Mouse (Mus musculus): ENCODE data around the gene Lrrc46. TPM values are rescaled to one million over a fixed set of nuclear protein-coding genes. Genes with fewer than 3 reads are reported as not detected.

Lrrc46 gene
- polyA plus RNA-seq, 1 experiment from 2014 or later, result 4.6 TPM

DNA sequence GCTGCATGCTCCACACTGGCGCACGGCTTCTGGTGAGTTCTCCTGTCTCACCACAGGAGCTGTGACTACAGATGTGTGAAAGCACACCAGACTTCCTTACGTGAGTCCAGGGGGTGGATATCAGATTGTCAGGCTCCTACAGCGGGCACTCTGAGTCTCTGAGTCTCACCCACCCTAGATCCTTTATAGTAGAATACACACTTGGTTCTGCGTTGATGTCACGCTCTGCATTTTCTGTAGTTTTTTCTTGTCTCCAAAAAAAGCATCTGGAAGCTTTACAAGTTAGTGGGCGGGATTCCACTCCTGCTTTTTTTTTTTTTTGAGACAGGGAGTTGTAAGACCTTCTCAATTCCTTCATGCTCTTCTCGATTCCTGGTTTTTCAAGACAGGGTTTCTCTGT is 3.7 kb upstream of the Lrrc46 start:
- Histone ChIP-seq H3K4me3 (no peak overlapping the region), H3K9ac (replicated peaks) (no peak overlapping the region), H3K36me3 (peaks cover 3% of the 10 kb centered on the region; the same call in 1 of the 2 replicates), H3K27ac (replicated peaks) (no peak overlapping the region), H3K27me3 (no peaks in the 10 kb centered on the region), H3K4me2 (replicated peaks) (no peak overlapping the region), H3K4me1 (peaks cover 21% of the 10 kb centered on the region), H3K9me3 (no peaks in the 10 kb centered on the region)
- 95% methylated on average over 8 of the region's 8 CpGs for WGBS
- ATAC-seq (replicated peaks), result no peak

GRCm38 (mm10) chr11:97040301-97041021 is 746 bp downstream of the Lrrc46 start:
- 0 out of 2 replicates have a peak overlapping the region, but pooled peaks have one; percentile 44 for H3K27ac ChIP-seq (replicated peaks)
- no peaks in the 10 kb centered on the region for H3K36me3 ChIP-seq
- H3K4me2 ChIP-seq (replicated peaks), result peak overlapping the region; percentile 81
- no peak for ATAC-seq (replicated peaks)
- peaks cover 21% of the 10 kb centered on the region for H3K4me1 ChIP-seq
- H3K9me3 ChIP-seq, result no peaks in the 10 kb centered on the region
- peak overlapping the region; percentile 52 for H3K9ac ChIP-seq (replicated peaks)
- WGBS, result 48% methylated on average over 12 of the region's 12 CpGs
- H3K4me3 ChIP-seq, result peak overlapping the region; percentile 84
- no peaks in the 10 kb centered on the region for H3K27me3 ChIP-seq

DNA sequence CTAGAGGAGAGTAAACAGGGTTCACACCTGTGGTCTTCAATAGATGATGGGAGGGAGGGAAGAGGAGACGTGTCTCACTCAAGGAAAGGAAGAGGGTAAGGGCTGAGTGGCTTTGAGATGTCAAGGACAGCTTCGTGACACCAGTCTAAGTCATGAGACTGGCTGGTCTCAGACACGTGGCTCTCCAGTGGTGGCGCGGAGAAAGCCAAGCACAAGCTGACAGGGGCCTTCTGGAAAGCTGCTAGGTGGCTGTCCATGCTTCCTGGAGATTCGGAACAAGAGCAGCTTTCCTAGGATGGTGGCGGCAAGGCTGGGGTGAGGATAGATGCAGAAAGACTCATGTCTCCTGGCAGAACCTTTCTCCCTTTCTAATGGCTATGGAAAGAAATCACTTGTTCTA is 2.3 kb downstream of the Lrrc46 start:
- Histone ChIP-seq H3K27me3 (no peaks in the 10 kb centered on the region), H3K9ac (replicated peaks) (no peak overlapping the region), H3K4me2 (replicated peaks) (no peak overlapping the region), H3K36me3 (no peaks in the 10 kb centered on the region), H3K4me3 (no peak overlapping the region), H3K27ac (replicated peaks) (no peak overlapping the region), H3K9me3 (no peaks in the 10 kb centered on the region), H3K4me1 (peaks cover 21% of the 10 kb centered on the region)
- ATAC-seq (replicated peaks), result no peak
- 74% methylated on average over 7 of the region's 7 CpGs for WGBS

GRCm38 (mm10) chr11:97036141-97036540 is 5.1 kb downstream of the Lrrc46 start:
- Histone ChIP-seq H3K9ac (replicated peaks) (no peak overlapping the region), H3K4me2 (replicated peaks) (no peak overlapping the region), H3K27me3 (no peaks in the 10 kb centered on the region), H3K36me3 (no peaks in the 10 kb centered on the region), H3K27ac (replicated peaks) (no peak overlapping the region), H3K9me3 (no peaks in the 10 kb centered on the region), H3K4me1 (0 out of 2 replicates have a peak, but pooled peaks cover 5% of the 10 kb centered on the region), H3K4me3 (no peak overlapping the region)
- no peak for ATAC-seq (replicated peaks)
- 85% methylated on average over 5 of the region's 5 CpGs for WGBS

DNA sequence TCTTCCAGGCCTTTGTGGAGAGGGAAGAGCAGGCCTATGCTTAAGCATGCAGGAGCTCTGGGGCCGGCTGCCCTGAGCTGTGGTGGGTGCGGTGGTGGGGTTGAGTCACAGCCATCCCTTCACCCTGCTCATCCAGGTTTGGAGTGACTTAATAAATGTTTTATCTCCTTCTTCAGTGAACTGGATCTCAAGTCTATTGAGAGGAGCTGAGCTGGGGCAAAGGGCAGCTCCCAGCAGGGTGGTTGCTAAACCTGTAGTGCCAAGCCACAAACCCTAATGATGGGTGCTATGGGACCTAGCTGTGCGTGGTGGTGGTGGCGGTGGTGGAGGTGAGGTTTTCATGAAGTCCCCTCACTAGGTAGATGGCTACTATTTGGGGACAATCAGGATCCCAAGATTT is 7.4 kb downstream of the Lrrc46 start:
- Histone ChIP-seq H3K9me3 (no peaks in the 10 kb centered on the region), H3K9ac (replicated peaks) (no peak overlapping the region), H3K4me3 (no peak overlapping the region), H3K4me1 (peaks cover 16% of the 10 kb centered on the region), H3K4me2 (replicated peaks) (no peak overlapping the region), H3K27ac (replicated peaks) (no peak overlapping the region), H3K27me3 (no peaks in the 10 kb centered on the region), H3K36me3 (no peaks in the 10 kb centered on the region)
- ATAC-seq (replicated peaks), result no peak
- 94% methylated on average over 4 of the region's 4 CpGs for WGBS

- 95% methylated on average over 4 of the region's 4 CpGs for WGBS
- Histone ChIP-seq H3K4me1 (peaks cover 16% of the 10 kb centered on the region), H3K4me3 (no peak overlapping the region), H3K27ac (replicated peaks) (no peak overlapping the region), H3K4me2 (replicated peaks) (no peak overlapping the region), H3K9ac (replicated peaks) (no peak overlapping the region), H3K9me3 (no peaks in the 10 kb centered on the region), H3K27me3 (no peaks in the 10 kb centered on the region), H3K36me3 (no peaks in the 10 kb centered on the region)
- ATAC-seq (replicated peaks), result no peak
These were observed 8.7 kb downstream of the Lrrc46 start for GRCm38 (mm10) chr11:97032499-97032898.

DNA sequence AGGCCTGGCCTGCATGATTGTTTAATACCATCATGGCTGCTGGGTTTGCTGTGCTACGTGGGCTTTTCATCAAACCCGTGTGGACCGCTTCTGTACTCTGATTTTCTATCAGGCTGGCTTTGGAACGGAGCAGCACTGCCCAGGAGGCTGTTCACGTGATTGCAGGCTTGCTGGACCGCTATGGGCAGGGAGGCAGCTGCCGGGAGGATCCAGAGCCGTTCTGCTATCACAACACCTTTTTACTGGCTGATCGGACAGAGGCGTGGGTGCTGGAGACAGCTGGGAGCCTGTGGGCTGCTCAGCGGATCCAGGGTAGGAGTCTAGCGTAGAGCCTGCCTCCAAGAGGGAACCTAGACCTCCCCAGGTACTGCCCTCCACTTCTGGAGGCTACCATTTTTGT is 9.2 kb downstream of the Lrrc46 start:
- Histone ChIP-seq H3K4me2 (replicated peaks) (no peak overlapping the region), H3K4me3 (no peak overlapping the region), H3K9me3 (no peaks in the 10 kb centered on the region), H3K27ac (replicated peaks) (no peak overlapping the region), H3K27me3 (no peaks in the 10 kb centered on the region), H3K4me1 (peaks cover 16% of the 10 kb centered on the region), H3K36me3 (no peaks in the 10 kb centered on the region), H3K9ac (replicated peaks) (no peak overlapping the region)
- 87% methylated on average over 12 of the region's 12 CpGs for WGBS
- no peak for ATAC-seq (replicated peaks)

- peak overlapping the region; percentile 71 for H3K9ac ChIP-seq (replicated peaks)
- no peaks in the 10 kb centered on the region for H3K36me3 ChIP-seq
- H3K4me3 ChIP-seq, result peak overlapping the region; percentile 64
- no peak for ATAC-seq (replicated peaks)
- no peak overlapping the region for H3K27ac ChIP-seq (replicated peaks)
- peaks cover 4% of the 10 kb centered on the region; the same call in 1 of the 2 replicates for H3K27me3 ChIP-seq
- peaks cover 22% of the 10 kb centered on the region for H3K4me1 ChIP-seq
- H3K9me3 ChIP-seq, result no peaks in the 10 kb centered on the region
- H3K4me2 ChIP-seq (replicated peaks), result peak overlapping the region; percentile 66
- 18% methylated on average over 15 of the region's 15 CpGs for WGBS
These were observed 10.8 kb downstream of the Lrrc46 start for GRCm38 (mm10) chr11:97030426-97030825.

- no peaks in the 10 kb centered on the region for H3K9me3 ChIP-seq
- ATAC-seq (replicated peaks), result peak; percentile 82
- peaks cover 22% of the 10 kb centered on the region for H3K4me1 ChIP-seq
- H3K27ac ChIP-seq (replicated peaks), result peak within 1 kb of the TSS; percentile 63
- H3K4me2 ChIP-seq (replicated peaks), result peak within 1 kb of the TSS; percentile 66
- 0% methylated on average over 25 of the region's 25 CpGs for WGBS
- H3K27me3 ChIP-seq, result peaks cover 10% of the 10 kb centered on the region; the same call in 1 of the 2 replicates
- H3K36me3 ChIP-seq, result no peaks in the 10 kb centered on the region
- H3K9ac ChIP-seq (replicated peaks), result peak within 1 kb of the TSS; percentile 71
- H3K4me3 ChIP-seq, result peak within 1 kb of the TSS; percentile 64
These were observed 11.4 kb downstream of the Lrrc46 start, which contains the start of gene Scrn2 for GRCm38 (mm10) chr11:97029686-97030417. Scrn2 (plus strand) TSS chr11:97029938.

DNA sequence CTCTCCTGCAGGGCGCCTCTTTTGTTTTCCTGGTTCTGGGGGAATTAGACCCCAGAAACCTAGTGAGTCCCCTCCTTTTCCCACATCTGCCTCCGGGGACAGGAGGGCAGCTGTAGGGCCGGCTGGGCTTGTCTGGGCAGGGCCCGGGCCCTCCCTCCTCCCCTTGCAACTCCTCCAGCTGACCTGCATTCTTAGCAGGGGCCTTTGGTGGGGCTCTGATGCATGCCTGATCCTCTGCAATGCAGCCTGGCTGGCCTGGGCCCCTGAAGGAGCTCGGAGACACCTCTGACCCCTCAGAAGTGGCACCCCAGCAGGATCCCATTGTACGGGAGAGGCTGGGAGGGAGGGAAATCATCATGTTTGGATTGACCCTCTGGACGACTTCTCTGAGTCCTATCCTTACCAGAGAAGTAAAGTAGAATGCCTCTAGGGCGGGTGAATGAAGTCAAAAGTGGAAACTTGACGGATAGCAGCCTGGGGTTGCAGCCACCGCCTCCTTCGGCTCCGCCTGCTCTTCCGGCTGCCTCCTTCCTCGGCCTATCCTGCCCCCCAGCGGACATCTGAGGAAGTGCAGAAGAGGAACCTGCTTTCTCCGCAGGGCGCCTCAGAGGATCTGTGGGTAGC is 15.4 kb downstream of the Lrrc46 start:
- peaks cover 36% of the 10 kb centered on the region for H3K4me1 ChIP-seq
- 3% methylated on average over 17 of the region's 17 CpGs for WGBS
- ATAC-seq (replicated peaks), result peak; percentile 11; the same call in 1 of the 2 replicates
- H3K27ac ChIP-seq (replicated peaks), result no peak overlapping the region; the same call in 1 of the 2 replicates
- H3K9me3 ChIP-seq, result no peaks in the 10 kb centered on the region
- H3K4me3 ChIP-seq, result peak overlapping the region; percentile 23
- H3K36me3 ChIP-seq, result no peaks in the 10 kb centered on the region
- H3K4me2 ChIP-seq (replicated peaks), result peak overlapping the region; percentile 38
- peaks cover 50% of the 10 kb centered on the region for H3K27me3 ChIP-seq
- H3K9ac ChIP-seq (replicated peaks), result peak overlapping the region; percentile 40

DNA sequence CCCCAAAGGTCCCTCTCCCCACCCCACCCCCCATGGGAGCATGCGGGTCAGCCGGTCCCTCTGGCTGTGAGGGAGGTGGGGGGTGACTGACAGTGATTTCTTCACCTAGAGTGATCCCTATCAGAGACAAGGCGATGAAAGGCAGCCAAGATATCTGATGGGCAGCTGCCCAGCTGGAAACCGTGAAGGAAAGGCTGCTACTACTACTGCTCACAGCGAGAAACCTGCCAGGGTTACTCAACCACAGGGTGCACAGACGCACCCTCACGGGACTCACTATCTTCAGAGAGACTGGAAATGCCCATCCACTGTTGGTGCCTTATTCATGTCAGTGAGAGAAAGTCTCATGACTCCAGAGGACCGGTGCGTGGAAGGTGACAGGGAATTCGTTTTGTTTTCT is 16.2 kb downstream of the Lrrc46 start:
- no peaks in the 10 kb centered on the region for H3K9me3 ChIP-seq
- no peak overlapping the region for H3K4me3 ChIP-seq
- ATAC-seq (replicated peaks), result no peak
- 19% methylated on average over 10 of the region's 10 CpGs for WGBS
- peaks cover 59% of the 10 kb centered on the region for H3K27me3 ChIP-seq
- peaks cover 28% of the 10 kb centered on the region for H3K4me1 ChIP-seq
- H3K27ac ChIP-seq (replicated peaks), result no peak overlapping the region
- H3K4me2 ChIP-seq (replicated peaks), result no peak overlapping the region
- H3K36me3 ChIP-seq, result no peaks in the 10 kb centered on the region
- no peak overlapping the region for H3K9ac ChIP-seq (replicated peaks)
